Mouse (Mus musculus): Measurements from ENCODE around the gene Khnyn. TPM values are rescaled to one million over a fixed set of nuclear protein-coding genes. Genes with fewer than 3 reads are reported as not detected.

The Khnyn gene
- total RNA-seq, 2 experiments from 2014 or later, result 8.8 to 14.7 TPM

- ATAC-seq (replicated peaks; ENCODE audit: poor library complexity, severe bottlenecking), result no peak
These were observed 12.2 kb upstream of the Khnyn start for GRCm38 (mm10) chr14:55872551-55872950.

GRCm38 (mm10) chr14:55873242-55873713 is 11.5 kb upstream of the Khnyn start:
- no peak for ATAC-seq (replicated peaks; ENCODE audit: poor library complexity, severe bottlenecking)

GRCm38 (mm10) chr14:55873714-55874683 is 10.7 kb upstream of the Khnyn start:
- ATAC-seq (replicated peaks; ENCODE audit: poor library complexity, severe bottlenecking), result peak; percentile 87

GRCm38 (mm10) chr14:55877469-55878315 is 7.1 kb upstream of the Khnyn start:
- no peak for ATAC-seq (replicated peaks; ENCODE audit: poor library complexity, severe bottlenecking)

DNA sequence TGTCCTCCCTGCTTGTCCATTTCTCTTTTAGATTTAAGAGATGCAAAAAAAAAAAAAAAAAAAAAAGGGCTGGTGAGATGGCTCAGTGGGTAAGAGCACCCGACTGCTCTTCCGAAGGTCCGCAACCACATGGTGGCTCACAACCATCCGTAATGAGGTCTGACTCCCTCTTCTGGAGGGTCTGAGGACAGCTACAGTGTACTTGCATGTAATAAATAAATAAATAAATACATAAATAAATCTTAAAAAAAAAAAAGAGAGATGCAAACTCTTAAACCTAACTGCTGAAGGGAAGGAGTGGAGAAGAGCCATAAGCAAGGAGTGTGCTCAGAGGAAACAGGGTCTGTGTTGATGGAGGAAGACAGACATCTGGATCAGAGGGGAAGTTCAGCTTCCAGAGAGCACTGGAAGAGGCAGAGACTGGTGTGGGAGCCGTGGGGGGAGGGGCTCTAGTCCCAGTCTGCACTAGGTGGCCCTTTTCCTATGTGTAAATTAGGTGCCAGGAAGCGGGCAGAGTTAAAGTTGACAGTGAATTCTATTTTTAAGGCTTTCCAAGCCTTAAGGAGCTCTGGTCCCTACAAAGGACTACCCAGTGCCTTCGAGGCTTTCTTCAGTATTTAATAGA is 6.3 kb upstream of the Khnyn start:
- no peak for ATAC-seq (replicated peaks; ENCODE audit: poor library complexity, severe bottlenecking)

DNA sequence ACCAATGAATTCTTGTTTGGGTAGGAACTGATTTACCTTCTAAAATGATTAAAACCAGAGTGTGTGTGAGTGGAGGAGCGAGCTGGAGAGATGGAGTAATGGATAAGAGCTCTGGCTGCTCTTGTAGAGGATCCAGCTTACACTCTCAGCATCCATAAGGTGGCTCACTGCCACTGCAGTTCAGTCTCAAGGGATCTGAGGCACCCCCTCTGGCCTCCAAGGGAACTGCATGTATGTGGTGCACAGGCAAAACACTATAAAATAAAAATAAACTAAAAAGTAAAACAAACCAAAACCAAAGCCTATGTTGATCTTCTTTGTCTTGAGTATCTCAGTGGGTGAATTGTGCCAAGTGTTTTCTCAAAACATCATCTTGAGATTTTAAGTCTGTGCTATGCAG is 5.1 kb upstream of the Khnyn start:
- ATAC-seq (replicated peaks; ENCODE audit: poor library complexity, severe bottlenecking), result peak; percentile 85

- ATAC-seq (replicated peaks; ENCODE audit: poor library complexity, severe bottlenecking), result no peak
These were observed 3.8 kb upstream of the Khnyn start for GRCm38 (mm10) chr14:55880982-55881381.

GRCm38 (mm10) chr14:55882171-55882641 is 2.5 kb upstream of the Khnyn start:
- no peak for ATAC-seq (replicated peaks; ENCODE audit: poor library complexity, severe bottlenecking)

DNA sequence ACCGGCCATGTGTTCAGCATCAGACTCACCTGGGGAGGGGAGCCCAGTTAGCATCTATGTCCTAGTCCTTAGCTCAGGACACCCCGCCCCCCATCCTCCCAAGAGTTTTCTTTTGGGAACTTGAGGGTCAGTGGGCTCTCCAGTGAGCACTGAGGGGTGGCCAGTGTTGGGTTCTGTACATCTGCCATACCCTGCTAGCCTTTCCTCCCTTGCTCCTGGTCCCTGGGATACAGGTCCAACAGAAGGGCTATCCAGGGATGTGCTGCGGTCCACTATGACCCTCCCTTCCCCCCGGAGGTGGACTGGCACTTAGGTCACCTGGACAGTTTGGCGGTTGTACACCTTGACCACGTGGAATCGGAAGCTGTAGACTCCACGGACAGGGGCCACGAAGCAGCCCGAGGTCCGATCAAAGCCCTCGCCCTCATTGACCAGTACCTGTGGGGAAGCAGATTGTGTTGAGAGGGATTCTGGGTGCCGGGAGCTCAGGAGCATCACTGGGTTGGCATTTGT is 1.5 kb upstream of the Khnyn start:
- no peak for ATAC-seq (replicated peaks; ENCODE audit: poor library complexity, severe bottlenecking)

GRCm38 (mm10) chr14:55883663-55884062 is 1.1 kb upstream of the Khnyn start:
- ATAC-seq (replicated peaks; ENCODE audit: poor library complexity, severe bottlenecking), result no peak

- peak; percentile 9; the same call in 1 of the 2 replicates for ATAC-seq (replicated peaks; ENCODE audit: poor library complexity, severe bottlenecking)
These were observed 581 bp upstream of the Khnyn start, which contains the start of gene Cbln3 for GRCm38 (mm10) chr14:55884166-55884565. TSS of gene Cbln3 (minus strand) at chr14:55884392.

DNA sequence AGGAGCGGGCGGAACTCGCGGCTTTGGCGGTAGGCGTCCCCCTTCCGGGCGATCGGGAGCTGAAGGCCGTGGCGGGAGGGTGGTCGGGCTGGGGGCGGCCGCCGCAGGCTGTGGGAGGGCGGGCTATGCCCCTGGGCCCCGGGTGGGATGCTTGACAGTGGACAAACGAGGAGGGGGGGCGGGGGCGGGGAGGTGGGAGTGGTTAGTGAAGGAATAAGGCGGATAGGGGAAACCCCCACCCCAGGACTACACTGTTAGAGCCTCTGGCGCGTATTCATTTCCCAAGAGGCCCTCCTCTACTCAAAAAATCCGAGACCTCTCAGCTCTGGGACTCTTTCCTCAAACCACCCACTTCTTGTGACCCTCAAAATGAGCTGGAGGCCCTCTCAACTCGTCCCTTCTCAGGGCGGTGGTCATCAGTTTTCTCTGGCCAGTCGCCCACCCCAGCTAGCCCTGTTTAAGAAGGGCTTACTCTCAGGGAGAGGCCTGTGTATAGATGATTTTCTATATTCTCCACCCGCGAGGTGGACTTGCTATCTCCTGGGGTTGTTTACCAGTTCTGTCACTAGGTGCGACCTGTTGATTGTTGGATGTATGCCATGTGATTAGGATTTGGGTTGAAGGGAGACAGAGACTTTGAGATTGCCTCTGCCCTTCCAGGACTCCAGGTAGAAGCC is 505 bp downstream of the Khnyn start:
- ATAC-seq (replicated peaks; ENCODE audit: poor library complexity, severe bottlenecking), result peak; percentile 7; the same call in 1 of the 2 replicates

GRCm38 (mm10) chr14:55885791-55886271 is 1.1 kb downstream of the Khnyn start:
- ATAC-seq (replicated peaks; ENCODE audit: poor library complexity, severe bottlenecking), result peak; percentile 66

GRCm38 (mm10) chr14:55886571-55887382 is 2.0 kb downstream of the Khnyn start:
- ATAC-seq (replicated peaks; ENCODE audit: poor library complexity, severe bottlenecking), result no peak

- ATAC-seq (replicated peaks; ENCODE audit: poor library complexity, severe bottlenecking), result no peak
These were observed 12.9 kb downstream of the Khnyn start for GRCm38 (mm10) chr14:55897671-55898070.

GRCm38 (mm10) chr14:55898947-55899346 is 14.2 kb downstream of the Khnyn start:
- ATAC-seq (replicated peaks; ENCODE audit: poor library complexity, severe bottlenecking), result no peak

GRCm38 (mm10) chr14:55899701-55900413 is 15.1 kb downstream of the Khnyn start, which contains the start of gene Sdr39u1:
TSS of gene Sdr39u1 (minus strand) at chr14:55900293.
- peak; percentile 92 for ATAC-seq (replicated peaks; ENCODE audit: poor library complexity, severe bottlenecking)

DNA sequence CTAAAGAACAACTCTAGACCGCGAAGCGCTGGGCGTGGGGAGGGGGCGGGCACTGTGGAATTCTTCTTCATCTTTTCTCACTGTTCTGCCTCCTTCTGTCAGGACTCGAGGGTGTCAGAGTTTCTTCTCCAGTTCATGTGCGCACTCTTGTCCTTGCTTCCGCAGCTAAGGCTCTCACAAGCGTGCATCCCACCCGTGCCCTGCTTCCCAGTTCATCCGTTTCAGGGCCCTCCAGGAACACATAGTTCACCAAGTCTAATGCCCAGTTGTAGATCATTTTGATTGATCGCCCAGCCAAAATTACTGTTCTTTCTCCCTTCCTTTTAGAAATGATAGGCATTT is 15.6 kb downstream of the Khnyn start:
- no peak for ATAC-seq (replicated peaks; ENCODE audit: poor library complexity, severe bottlenecking)

Measured in granulocyte monocyte progenitor cell, adult 5-6 weeks (primary cell).